Mouse (Mus musculus) gastrocnemius, postnatal 14 days (tissue): ENCODE data around the gene Castor1. TPM values are rescaled to one million over a fixed set of nuclear protein-coding genes. Genes with fewer than 3 reads are reported as not detected.

Source experiments
- DNase-seq: peaks from one replicate; pipeline ENCODE4 v3.0.0; 2021; ENCODE audit warnings: mixed read lengths
- intact Hi-C: fragments of 180-260 bp; cut with DNase I; formaldehyde crosslinking; loops from one replicate; pipeline ENCODE4 v1.15.1; 2025; ENCODE audit warnings: low total_unique reads
- total RNA-seq, 2 experiments: library from RNA; stranded (reverse); gene quantifications; 2 replicates each; pipeline ENCODE4 v1.2.3; 2021

Gene Castor1
- total RNA-seq, 2 experiments from 2014 or later: 4.3 to 8.9 TPM

- intact Hi-C loops: no loop called here
These were observed 14.3 kb upstream of the Castor1 start for GRCm38 (mm10) chr11:4203705-4204074.

GRCm38 (mm10) chr11:4205097-4205655 is 12.8 kb upstream of the Castor1 start:
- intact Hi-C loops: no loop called here
- DNase-seq: no peak

More at GRCm38 (mm10) chr11:4203705-4204074, 14.3 kb upstream of the Castor1 start:
- peak; percentile 75 for DNase-seq

- intact Hi-C loops: no loop called here
- DNase-seq: no peak
These were observed 12.1 kb upstream of the Castor1 start for GRCm38 (mm10) chr11:4205951-4206350.

- DNase-seq: no peak
- intact Hi-C loops: no loop called here
These were observed 11.5 kb upstream of the Castor1 start for GRCm38 (mm10) chr11:4206563-4206962.

- intact Hi-C loops: no loop called here
- DNase-seq: no peak
These were observed 10.4 kb upstream of the Castor1 start for GRCm38 (mm10) chr11:4207655-4208054.

GRCm38 (mm10) chr11:4209556-4209955 is 8.5 kb upstream of the Castor1 start:
- DNase-seq: no peak
- intact Hi-C loops: no loop called here

- intact Hi-C loops: no loop called here
- no peak for DNase-seq
These were observed 7.2 kb upstream of the Castor1 start for GRCm38 (mm10) chr11:4210786-4211185.

- DNase-seq: no peak
- intact Hi-C loops: no loop called here
These were observed 4.9 kb upstream of the Castor1 start for GRCm38 (mm10) chr11:4213107-4213506.

- intact Hi-C loops: no loop called here
These were observed 3.5 kb upstream of the Castor1 start for GRCm38 (mm10) chr11:4214572-4214971.

GRCm38 (mm10) chr11:4215061-4215460 is 3.0 kb upstream of the Castor1 start:
- intact Hi-C loops: no loop called here
- DNase-seq: no peak

More at GRCm38 (mm10) chr11:4214572-4214971, 3.5 kb upstream of the Castor1 start:
- no peak for DNase-seq

- intact Hi-C loops: no loop called here
- DNase-seq: no peak
These were observed 1.6 kb upstream of the Castor1 start for GRCm38 (mm10) chr11:4216248-4217000.

GRCm38 (mm10) chr11:4218637-4219036 is 612 bp downstream of the Castor1 start:
- no peak for DNase-seq
- intact Hi-C loops: loop anchor here (2.0 kb wide), 1 partner anchor 84 kb away; the partner anchor contains the start of gene Rnf215

- peak; percentile 77 for DNase-seq
- intact Hi-C loops: loop anchor here (2.0 kb wide), 1 partner anchor 85 kb away; the partner anchor contains the start of gene Rnf215
These were observed 1.3 kb downstream of the Castor1 start for GRCm38 (mm10) chr11:4219317-4219751.

- DNase-seq: no peak
- intact Hi-C loops: loop anchor here (2.0 kb wide), 2 partner anchors 39 to 85 kb away; partner anchors contain the start of gene Rnf215
These were observed 1.9 kb downstream of the Castor1 start for GRCm38 (mm10) chr11:4219908-4220307.

GRCm38 (mm10) chr11:4220443-4221400 is 2.7 kb downstream of the Castor1 start:
- DNase-seq: peak; percentile 80
- intact Hi-C loops: loop anchor here (2.0 kb wide), 1 partner anchor 38 kb away; no protein-coding TSS in a partner anchor

GRCm38 (mm10) chr11:4222046-4222950 is 4.3 kb downstream of the Castor1 start:
- intact Hi-C loops: no loop called here

GRCm38 (mm10) chr11:4223393-4224188 is 5.6 kb downstream of the Castor1 start:
- DNase-seq: no peak
- intact Hi-C loops: loop anchor here (2.0 kb wide), 1 partner anchor 93 kb away; no protein-coding TSS in a partner anchor

More at GRCm38 (mm10) chr11:4222046-4222950, 4.3 kb downstream of the Castor1 start:
- no peak for DNase-seq

- DNase-seq: no peak
- intact Hi-C loops: loop anchor here (2.0 kb wide), 1 partner anchor 93 kb away; no protein-coding TSS in a partner anchor
These were observed 6.2 kb downstream of the Castor1 start for GRCm38 (mm10) chr11:4224223-4224622.
